Mouse (Mus musculus) olfactory bulb, adult 2 months (tissue): Measurements from ENCODE around the gene Bag3.

Experiments used
- CTCF ChIP-seq: fragments of 200-500 bp; IDR thresholded peaks from 2 replicates; pipeline ENCODE4 v1.5.1; 2012; ENCODE audit warnings: low read depth, mild to moderate bottlenecking, low read length, moderate library complexity; ENCODE audit not compliant: insufficient read depth
- POLR2A ChIP-seq: fragments of 200-500 bp; IDR thresholded peaks from 2 replicates; pipeline ENCODE4 v1.6.1; 2012; ENCODE audit warnings: mild to moderate bottlenecking, low read depth, low read length, moderate library complexity; ENCODE audit not compliant: insufficient read depth

DNA sequence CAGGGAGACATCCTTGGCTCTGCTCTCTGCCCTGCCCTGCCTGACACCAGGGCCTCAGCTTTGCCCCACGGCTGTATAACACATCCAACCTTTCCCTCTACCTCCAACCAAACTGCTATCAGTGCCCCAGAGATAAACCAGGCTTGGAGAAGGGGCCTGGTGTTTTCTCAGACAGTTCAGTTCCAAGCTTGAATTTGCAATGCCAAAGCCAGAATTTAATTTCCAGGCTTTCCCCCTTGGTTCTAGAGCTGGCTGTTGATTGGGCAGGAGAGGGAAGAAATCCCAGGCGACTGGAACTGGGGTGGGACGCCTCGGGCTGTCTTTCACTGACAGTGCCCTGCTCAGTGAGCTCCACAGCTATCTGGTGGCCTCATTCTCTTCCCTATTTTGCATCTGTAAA is 9.1 kb upstream of the Bag3 start:
- TF ChIP-seq POLR2A (no peak), CTCF (no peak)
